Mouse (Mus musculus): ENCODE data around the gene Fcgr1.

Fcgr1 gene

GRCm38 (mm10) chr3:96269511-96270474, 24.0 kb downstream of the Fcgr1 start, which contains the start of gene Hist2h2bb:
Gene Hist2h2bb (plus strand): TSS chr3:96269752.
- peak; percentile 93 for DNase-seq

DNA sequence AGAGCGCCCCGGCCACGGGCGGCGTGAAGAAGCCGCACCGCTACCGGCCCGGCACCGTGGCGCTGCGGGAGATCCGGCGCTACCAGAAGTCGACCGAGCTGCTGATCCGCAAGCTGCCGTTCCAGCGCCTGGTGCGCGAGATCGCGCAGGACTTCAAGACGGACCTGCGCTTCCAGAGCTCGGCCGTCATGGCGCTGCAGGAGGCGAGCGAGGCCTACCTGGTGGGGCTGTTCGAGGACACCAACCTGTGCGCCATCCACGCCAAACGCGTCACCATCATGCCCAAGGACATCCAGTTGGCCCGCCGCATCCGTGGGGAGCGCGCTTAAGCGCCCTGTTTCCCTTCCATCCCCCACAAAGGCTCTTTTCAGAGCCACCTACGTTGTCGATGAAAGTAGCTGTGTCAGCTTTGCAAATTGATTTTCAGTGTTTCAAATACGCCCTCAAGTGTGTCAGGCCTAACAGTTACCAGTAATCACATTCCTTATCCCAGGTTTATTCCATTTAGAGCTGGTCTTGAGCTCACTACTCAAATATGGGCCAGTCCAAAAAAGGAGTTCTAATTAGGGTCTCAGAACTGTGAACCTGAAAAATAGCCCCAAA, 24.9 kb downstream of the Fcgr1 start:
- peak; percentile 56 for DNase-seq

GRCm38 (mm10) chr3:96268051-96268775, 25.6 kb downstream of the Fcgr1 start, which contains the start of gene Hist2h3b:
Gene Hist2h3b (plus strand): TSS chr3:96268654.
- DNase-seq, result peak; percentile 85

DNA sequence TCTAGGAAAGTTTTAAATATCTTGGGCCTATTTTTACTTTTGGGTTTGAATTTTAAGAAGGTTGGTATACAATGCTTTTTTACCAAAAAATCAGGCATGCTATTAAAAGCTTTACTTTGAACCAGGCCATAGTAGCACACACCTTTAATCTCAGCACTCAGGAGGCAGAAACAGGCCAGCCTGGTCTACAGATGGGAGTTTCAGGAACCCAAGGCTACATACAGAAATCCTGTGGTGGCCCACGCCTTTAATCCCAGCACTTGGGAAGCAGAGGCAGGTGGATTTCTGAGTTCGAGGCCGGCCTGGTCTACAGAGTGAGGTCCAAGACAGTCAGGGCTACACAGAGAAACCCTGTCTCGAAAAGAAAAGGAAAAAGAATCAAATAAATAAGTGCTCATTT, 26.2 kb downstream of the Fcgr1 start:
- no peak for DNase-seq

- no peak for DNase-seq
These were observed 27.5 kb downstream of the Fcgr1 start for GRCm38 (mm10) chr3:96266132-96266710.

- peak; percentile 42 for DNase-seq
These were observed 29.3 kb downstream of the Fcgr1 start for GRCm38 (mm10) chr3:96264404-96264949.

DNA sequence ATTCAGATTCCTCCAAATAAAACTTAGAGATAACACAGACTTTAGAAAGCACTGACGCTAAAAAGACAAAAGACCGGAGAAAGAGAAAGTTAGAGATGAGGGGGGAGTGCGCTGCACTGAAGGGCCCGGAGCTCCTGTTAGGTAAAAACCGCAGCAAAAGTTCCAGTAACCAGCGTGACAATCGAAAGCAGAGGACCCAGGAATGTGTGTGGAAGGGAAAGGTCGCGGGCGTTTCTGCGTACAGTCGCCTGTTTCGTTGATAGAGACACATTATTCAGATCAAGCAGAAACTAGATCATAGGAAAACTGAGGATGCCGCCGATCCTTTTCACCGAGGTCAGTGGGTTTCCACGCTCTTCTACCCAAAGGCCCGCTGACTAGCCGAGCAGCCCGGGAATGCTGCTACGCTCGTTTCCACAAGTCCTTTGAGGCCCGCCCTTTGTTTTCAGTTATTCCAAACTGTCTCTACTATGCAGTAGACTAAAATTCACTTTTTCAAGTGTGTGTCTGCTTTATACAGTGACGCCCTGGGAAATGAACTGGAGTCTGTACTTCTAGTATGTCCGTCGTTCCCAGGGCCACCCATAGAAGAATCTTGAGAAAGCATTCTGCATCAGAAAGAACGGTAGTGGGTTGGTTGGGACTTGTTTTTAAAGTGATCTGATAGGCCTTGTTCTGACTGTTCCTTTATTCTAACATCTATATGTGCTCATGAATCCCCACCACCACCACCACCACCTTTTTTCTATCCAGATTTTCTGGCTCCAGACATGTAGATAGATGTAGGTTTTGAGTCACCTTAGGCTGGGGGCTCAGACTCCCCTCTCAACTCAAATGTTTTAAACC, 30.0 kb downstream of the Fcgr1 start:
- DNase-seq, result peak; percentile 65

GRCm38 (mm10) chr3:96262979-96263550, 30.7 kb downstream of the Fcgr1 start, which contains the start of gene Hist2h4:
Gene Hist2h4 (minus strand): TSS chr3:96263311.
- peak; percentile 96 for DNase-seq

- DNase-seq, result peak; percentile 60
These were observed 31.4 kb downstream of the Fcgr1 start for GRCm38 (mm10) chr3:96262216-96262875.

DNA sequence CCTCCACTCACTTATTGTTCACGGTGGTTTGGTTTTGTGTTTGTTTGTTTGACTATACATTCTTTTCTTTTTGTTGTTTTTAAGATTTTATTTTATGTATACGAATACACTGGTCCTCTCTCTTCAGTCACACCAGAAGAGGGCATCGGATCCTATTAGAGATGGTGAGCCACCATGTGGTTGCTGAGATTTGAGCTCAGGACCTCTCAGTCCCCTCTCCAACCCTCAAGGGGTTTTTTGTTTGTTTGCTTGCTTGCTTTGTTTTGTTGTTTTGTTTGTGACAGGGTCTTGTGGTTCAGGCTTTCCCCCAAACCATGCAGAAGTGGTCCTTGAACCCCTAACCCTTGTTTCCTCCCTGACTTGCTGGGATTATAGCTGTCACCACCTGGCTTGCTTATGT, 32.1 kb downstream of the Fcgr1 start:
- no peak for DNase-seq

DNA sequence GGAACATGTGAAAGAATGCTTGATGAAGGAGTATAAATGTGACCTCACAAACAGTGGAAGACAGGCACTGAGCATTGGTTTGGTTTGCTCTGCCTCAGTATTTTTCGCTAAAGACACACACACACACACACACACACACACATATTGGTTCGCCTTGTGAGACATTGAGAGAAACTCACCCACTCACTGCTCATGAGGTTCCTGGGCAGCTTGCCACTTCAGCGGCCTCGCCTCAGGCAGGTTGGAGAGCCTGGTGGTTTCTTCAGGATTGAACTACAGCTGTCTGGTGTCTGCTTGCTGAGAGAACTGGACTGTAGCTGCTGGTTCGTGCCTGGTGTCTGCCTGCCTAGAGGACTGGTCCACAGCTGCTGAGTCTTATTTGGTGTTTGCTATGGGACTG, 33.5 kb downstream of the Fcgr1 start:
- DNase-seq, result no peak

DNA sequence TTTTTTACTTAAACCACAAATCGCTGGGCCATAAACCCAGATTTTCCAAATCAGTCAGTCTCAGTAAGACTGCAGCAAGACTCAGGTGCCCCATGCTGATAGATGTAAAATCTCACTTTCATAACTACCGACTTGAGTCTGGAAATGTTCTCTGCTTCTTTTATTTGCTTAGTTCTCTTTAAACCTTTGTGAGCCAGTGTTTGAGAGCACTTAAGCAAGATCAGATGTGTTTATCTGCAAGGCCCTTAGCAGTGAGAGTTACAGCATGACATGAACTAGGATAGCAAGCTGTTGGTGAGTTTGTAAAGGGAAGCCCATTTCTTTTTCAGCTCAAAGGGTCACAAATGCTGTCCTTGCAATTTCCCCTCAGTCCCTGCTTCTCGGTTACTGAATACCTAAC, 36.6 kb downstream of the Fcgr1 start:
- DNase-seq, result no peak

DNA sequence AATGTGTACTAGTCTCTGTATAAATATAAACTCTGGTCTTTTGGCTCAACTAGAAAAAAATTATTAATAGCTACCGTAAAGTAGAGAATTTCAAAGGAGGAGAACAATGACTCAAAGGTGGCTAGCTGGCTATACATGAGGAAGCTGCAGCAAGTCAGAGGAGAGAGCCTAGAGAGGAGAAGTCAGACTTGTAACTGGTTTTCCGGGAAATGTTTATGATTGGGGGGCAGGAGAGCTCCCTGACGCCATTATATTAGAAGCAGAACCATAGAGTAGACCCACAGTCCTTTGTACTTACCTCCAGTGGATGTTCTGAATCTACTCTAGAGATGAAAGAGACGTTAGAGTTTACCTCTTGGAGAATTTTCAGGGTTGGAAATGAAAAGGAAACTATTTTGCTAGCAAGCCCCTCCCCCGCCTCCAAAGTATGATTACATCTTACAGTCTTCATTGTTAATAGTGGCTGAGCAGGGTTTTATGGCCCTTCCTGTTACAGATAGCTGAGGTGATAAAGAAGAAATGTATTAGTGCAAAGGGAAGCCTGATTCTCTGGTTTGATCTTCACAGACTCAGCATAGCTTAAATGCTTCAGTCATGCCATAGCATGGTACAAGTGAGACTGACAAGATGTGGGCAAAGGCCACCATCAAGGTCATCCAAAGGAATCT, 37.7 kb downstream of the Fcgr1 start:
- DNase-seq, result no peak

DNA sequence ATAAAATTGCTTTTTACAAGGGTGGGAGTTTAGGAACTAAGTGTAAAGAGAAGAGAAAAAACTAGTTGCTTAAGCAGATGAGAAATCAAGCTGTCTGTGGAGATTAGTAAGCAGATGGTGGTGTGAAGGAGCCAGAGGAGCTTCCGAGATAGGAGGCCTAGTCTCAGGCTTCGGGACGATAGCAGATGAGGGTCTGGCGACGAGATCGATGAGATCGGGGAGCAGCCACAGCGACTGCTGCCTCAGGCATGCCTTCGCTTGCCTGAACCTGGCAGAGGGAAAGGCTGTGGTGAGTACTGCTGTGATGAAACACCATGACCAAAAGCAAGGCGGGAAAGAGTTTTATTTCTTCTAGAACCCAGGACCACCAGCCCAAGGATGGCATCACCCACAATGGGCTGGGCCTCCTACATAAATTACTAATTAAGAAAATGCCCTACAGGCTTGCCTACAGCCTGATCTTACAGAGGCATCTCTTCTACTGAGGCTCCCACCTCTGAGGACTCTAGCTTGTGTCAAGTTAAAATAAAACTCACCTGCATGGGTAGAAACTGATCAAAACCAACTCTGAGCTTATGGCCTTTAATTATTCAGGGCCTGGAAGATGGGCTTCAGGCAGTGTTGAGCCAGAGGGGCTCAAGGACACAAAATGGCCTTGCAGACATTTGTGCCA, 39.0 kb downstream of the Fcgr1 start:
- DNase-seq, result no peak

- no peak for DNase-seq
These were observed 42.0 kb downstream of the Fcgr1 start for GRCm38 (mm10) chr3:96251787-96252186.

GRCm38 (mm10) chr3:96250890-96251289, 42.9 kb downstream of the Fcgr1 start:
- no peak for DNase-seq

- no peak for DNase-seq
These were observed 44.8 kb downstream of the Fcgr1 start for GRCm38 (mm10) chr3:96249034-96249345.

DNA sequence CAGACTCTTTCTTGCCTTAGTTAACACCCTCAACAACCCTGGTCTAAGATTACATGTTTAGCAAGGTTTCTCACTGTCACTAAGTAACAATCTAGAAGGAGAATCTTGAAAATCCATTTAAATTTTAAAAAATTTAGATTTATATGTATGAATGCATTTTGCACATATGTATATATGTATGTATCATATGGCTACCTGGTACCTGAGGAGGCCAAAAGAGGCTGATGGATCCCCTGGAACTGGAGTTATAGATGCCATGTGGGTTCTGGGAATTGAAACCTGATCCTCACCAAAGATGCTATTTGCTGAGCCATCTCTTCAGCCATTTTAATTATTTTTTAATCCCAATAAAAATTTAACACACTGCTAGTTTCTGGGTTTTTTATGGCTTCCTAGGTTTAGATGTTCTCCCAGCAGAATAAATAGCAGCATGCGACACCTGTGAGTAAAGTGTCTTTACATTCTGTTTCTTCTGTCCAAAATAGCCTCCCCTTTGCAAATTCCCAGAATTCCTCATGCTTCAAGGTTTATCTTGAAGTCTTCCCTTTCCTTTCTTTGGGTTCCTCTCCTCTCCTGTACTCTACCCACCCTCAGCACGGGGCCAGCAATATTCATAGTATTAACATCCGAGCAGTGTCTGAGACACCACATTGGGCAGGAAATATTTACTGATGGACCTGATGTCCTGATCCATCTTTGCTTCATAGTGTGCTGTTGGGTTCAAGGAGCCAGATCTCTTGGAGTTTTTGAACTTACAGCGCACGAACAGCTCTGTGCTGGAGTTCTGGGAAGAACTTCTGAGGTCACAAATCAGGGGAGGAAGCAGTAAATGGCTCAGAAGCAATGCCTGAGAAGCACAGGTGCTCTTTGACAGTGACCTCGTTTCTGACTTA, 45.4 kb downstream of the Fcgr1 start:
- no peak for DNase-seq
